Mouse (Mus musculus): ENCODE measurements around the gene Epb41l1.

The Epb41l1 gene

DNA sequence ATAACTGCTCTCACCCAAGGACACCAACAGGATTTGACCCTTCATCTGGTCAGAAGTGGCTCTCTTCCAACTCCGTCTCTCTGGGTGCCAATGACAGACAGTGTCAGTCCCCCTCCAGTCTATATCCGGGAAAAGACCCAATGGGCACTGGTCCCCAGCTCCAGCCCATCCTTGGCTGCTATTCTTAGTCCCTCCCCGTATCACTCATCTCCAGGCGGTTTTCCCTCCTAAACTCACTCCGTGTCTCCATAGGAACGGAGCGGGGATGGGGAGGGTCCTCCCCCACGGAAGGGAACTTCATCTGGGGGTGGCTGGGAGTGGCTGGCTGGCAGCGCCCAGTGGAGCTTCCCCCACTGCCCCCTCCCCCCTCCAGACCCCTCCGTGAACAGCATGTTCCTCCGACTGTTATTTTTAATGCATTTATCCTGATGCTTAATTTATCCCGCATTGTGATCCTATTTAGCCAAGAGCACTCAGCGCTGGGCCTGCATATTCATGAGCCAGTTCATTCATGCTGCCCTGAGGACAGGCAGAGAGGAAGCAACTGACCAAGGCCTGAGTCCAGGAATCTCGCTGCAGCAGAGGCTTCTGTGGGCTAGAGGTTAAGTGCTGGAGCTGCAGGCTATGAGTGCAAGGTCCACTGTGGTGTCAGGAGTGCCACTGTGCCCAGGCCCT, 164.2 kb downstream of the Epb41l1 start:
- peak in 1 of 2 experiments; percentile 69 for DNase-seq (ENCODE audit: inconsistent age in 2 of 2, low spot score in 1 of 2)

DNA sequence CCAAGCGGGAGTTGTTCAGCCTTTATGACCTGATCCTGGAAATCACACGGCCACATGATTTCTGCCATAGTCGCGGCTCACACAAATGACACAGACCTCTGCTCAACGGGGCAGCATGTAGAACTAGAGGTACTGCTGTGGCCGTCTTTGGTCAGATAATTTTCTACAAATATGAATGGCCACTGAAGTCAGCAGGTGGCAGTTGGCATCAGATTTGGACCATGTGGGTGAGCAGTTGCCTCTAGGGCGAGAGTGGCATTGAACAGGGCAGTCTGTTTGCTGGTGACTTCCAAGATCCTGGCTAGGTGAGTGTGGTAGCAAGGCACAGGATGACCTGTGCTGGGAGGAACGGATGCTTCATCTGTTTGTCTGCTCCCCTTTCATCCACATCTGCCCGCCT, 168.8 kb downstream of the Epb41l1 start:
- no peak for DNase-seq (ENCODE audit: inconsistent age in 2 of 2, low spot score in 1 of 2)
